Mouse (Mus musculus) heart, adult 2 months (tissue): ENCODE measurements around the gene Ptk6. TPM values are rescaled to one million over a fixed set of nuclear protein-coding genes. Genes with fewer than 3 reads are reported as not detected.

Experiments used
- DNase-seq, 2 experiments: peaks; one replicate each; pipeline ENCODE4 v3.0.0; 2021
- H3K27ac ChIP-seq: fragments of 200-600 bp; 2 replicates; pipeline ENCODE4 v1.8.1; 2022
- H3K27me3 ChIP-seq: fragments of 200-500 bp; 2 replicates; pipeline ENCODE4 v1.6.1; 2012; ENCODE audit warnings: mild to moderate bottlenecking, low read length, inconsistent platforms, mixed read lengths; ENCODE audit not compliant: control insufficient read depth, insufficient read depth
- H3K36me3 ChIP-seq: fragments of 200-500 bp; 2 replicates; pipeline ENCODE4 v1.6.1; 2012; ENCODE audit warnings: low read length, inconsistent platforms; ENCODE audit not compliant: control insufficient read depth, insufficient read depth
- H3K4me1 ChIP-seq: fragments of 200-500 bp; 2 replicates; pipeline ENCODE4 v1.6.1; 2011; ENCODE audit warnings: low read length; ENCODE audit not compliant: control insufficient read depth, insufficient read depth
- H3K4me3 ChIP-seq: fragments of 200-600 bp; 2 replicates; pipeline ENCODE4 v1.8.1; 2022
- H3K79me2 ChIP-seq: fragments of 200-500 bp; replicated peaks from 2 replicates; pipeline ENCODE4 v1.6.1; 2012; ENCODE audit warnings: mild to moderate bottlenecking, inconsistent platforms, low read length, moderate library complexity, mixed read lengths; ENCODE audit not compliant: control insufficient read depth, insufficient read depth
- H3K9ac ChIP-seq: fragments of 200-500 bp; 2 replicates; pipeline ENCODE4 v1.6.1; 2012; ENCODE audit warnings: low read depth, mild to moderate bottlenecking, control low read depth, inconsistent platforms, low read length, mixed read lengths
- CTCF ChIP-seq: fragments of 200-600 bp; IDR thresholded peaks from 2 replicates; pipeline ENCODE4 v1.8.1; 2022; ENCODE audit warnings: antibody characterized with exemption, mild to moderate bottlenecking, moderate library complexity
- EP300 ChIP-seq: fragments of 200-500 bp; IDR thresholded peaks from 2 replicates; pipeline ENCODE4 v1.6.1; 2011; ENCODE audit warnings: low read depth, low read length, control low read depth; ENCODE audit not compliant: insufficient read depth
- POLR2A ChIP-seq: fragments of 200-500 bp; IDR thresholded peaks from 2 replicates; pipeline ENCODE4 v1.6.1; 2011; ENCODE audit warnings: mild to moderate bottlenecking, low read depth, low read length, control low read depth; ENCODE audit not compliant: insufficient read depth
- WGBS: fragments of 180-500 bp; shearing (Covaris S2); methylation state at CpG from one replicate; pipeline ENCODE4 v1.1.7; 2018; 5-methylcytosine and 5-hydroxymethylcytosine counted together
- intact Hi-C: fragments of 180-260 bp; cut with DNase I; formaldehyde crosslinking; loops from one replicate; pipeline ENCODE4 v1.15.1; 2025
- polyA plus RNA-seq: library from polyadenylated mRNA; depleted of rRNA; stranded (reverse); fragments of >200 nt; gene quantifications from 2 replicates; pipeline ENCODE4 v1.2.3, GENCODE M21; 2012
- total RNA-seq, 2 experiments: library from RNA; stranded (reverse); gene quantifications; 2 replicates each; pipeline ENCODE4 v1.2.3; 2021

Ptk6 gene
- total and polyA plus RNA-seq, 3 experiments: 0.07 TPM; not detected in 2

DNA sequence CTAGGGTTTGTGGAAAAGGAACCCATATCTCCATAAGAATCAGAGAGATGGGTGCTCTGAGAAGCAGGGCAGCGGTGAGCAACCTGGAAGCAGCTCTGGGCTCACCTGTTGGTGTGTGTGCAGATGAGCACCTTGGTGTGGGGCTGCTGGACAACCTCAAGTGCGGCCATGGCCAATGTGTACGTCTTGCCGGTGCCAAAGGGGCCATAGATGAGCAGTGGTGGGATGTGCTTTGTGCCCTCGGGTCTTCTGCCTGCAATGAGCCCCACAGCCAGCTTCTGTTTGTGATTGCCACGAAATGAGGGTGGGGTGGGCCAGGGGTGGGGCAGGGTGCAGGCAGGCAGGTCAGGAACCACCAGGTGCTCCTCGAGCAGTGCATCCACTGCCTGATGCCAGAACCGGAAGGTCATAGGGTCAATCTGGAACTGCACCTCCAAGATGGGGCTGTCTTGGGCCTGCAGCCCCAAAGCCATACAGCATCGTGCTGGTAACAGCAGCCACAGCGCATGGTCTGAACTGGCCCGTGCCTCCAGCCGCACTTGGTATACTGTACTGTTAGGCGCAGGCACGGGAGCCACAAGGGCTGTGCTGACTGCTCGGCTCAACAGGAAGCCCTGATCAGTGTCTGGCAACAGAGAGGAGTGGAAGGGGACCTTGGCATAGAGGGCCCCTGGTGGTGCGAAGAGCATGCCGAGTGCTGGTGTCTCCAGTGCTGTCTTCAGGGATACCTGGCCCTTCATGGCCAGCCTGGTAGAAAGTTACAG lies 34.8 kb upstream of the Ptk6 start:
- no peak overlapping the region for H3K27ac ChIP-seq
- WGBS: 86% methylated on average over 17 of the region's 17 CpGs
- no peaks in the 10 kb centered on the region for H3K36me3 ChIP-seq
- no peaks in the 10 kb centered on the region for H3K79me2 ChIP-seq
- no peak overlapping the region for H3K4me3 ChIP-seq
- H3K9ac ChIP-seq: no peak overlapping the region
- no peaks in the 10 kb centered on the region for H3K27me3 ChIP-seq
- no peak for DNase-seq
- intact Hi-C loops: no loop called here
- peaks cover 10% of the 10 kb centered on the region for H3K4me1 ChIP-seq
- TF ChIP-seq EP300: no peak
- no peak for TF ChIP-seq CTCF
- TF ChIP-seq POLR2A: no peak

DNA sequence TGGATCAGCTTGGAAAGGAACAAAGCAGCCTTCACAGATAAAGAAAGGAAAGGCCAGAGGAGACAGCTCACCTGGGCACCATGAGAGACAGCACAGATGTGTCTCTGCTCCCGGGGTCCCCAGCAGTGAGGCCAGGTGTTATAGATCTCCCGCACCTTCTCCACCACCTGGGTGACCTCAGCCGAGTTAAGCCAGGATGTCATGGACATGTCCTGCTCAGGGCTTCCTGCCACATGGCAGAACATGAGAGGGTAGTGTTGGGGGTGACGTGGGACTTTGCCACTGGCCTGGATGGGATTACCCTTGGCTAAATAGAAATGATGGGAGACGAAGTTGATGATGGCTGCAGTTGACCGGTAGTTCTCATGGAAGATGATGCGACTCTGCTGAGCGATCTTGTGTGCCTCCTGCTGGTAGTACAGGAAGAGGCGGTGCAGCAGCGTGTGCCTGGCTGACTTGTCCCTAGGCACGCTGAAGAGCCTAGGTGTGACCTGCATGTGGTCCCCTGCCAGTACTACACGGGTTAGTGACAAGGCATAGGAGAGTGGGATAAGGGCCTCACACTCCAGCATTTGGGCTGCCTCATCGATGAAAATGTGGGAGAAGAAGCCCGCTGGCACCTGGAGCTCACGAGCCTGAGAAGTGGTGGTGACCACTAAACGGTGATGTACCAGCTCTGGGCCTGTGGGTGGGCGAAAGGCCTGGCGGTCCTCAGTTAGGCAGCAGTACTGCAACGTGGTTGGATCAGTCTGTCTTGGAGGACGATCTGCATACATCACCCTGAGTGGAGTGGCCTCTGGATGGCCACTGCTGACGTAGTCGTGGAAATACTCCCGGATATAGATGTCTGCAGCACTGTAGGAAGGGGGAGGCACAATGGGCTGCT lies 33.3 kb upstream of the Ptk6 start:
- no peak for DNase-seq
- 81% methylated on average over 23 of the region's 23 CpGs for WGBS
- H3K27me3 ChIP-seq: no peaks in the 10 kb centered on the region
- intact Hi-C loops: no loop called here
- no peak overlapping the region for H3K27ac ChIP-seq
- peaks cover 10% of the 10 kb centered on the region for H3K4me1 ChIP-seq
- TF ChIP-seq CTCF: peak; percentile 48
- no peak for TF ChIP-seq EP300
- H3K79me2 ChIP-seq: no peaks in the 10 kb centered on the region
- H3K4me3 ChIP-seq: no peak overlapping the region
- H3K36me3 ChIP-seq: no peaks in the 10 kb centered on the region
- no peak overlapping the region for H3K9ac ChIP-seq

DNA sequence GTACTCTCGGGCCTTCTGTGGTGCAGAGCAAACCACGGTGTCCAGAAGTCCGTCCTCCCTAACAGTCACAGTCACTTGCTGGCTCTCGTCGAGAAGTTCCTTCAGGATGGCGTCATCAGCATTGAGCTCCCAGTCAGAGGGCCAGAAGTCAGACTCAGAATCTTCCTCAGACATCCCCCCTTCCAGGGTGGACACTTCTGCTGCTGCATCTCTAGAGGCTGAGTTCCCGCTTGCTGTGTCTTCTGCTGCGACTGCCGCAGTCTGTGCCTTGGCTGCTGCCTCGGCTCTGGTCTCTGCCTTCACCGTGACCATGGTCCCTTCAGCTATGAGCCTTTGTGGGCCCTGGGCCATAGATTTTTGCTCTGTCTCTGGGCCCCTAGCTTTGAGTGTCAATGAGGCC lies 32.1 kb upstream of the Ptk6 start:
- H3K4me1 ChIP-seq: peaks cover 5% of the 10 kb centered on the region
- no peak for DNase-seq
- no peaks in the 10 kb centered on the region for H3K27me3 ChIP-seq
- no peak overlapping the region for H3K27ac ChIP-seq
- H3K4me3 ChIP-seq: no peak overlapping the region
- intact Hi-C loops: no loop called here
- TF ChIP-seq EP300 (no peak), CTCF (no peak), POLR2A (no peak)
- WGBS: 82% methylated on average over 11 of the region's 11 CpGs
- no peak overlapping the region for H3K9ac ChIP-seq
- no peaks in the 10 kb centered on the region for H3K79me2 ChIP-seq
- H3K36me3 ChIP-seq: no peaks in the 10 kb centered on the region

DNA sequence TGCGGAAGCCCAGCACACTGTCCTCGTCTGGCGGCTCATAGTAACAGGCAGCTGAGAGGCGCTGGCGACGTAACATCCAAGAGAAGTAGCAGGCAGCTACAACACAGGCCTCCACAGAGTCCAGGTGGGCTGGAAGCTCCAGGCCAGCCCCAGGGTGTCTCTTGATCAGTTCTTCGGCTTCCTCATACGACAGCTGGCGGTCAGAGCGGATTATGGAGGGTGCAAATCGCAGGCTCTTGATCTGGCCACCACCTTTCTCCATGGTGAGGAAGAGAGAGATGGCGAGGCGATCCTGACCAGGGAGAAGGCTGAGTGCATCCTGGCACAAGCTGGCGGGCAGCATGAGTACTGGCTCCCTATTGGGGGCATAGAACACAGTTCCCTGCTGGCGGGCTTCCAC lies 30.9 kb upstream of the Ptk6 start:
- Histone ChIP-seq H3K79me2 (no peaks in the 10 kb centered on the region), H3K27me3 (no peaks in the 10 kb centered on the region), H3K4me1 (peaks cover 3% of the 10 kb centered on the region; the same call in 1 of the 2 replicates), H3K27ac (no peak overlapping the region), H3K4me3 (no peak overlapping the region), H3K9ac (no peak overlapping the region), H3K36me3 (no peaks in the 10 kb centered on the region)
- TF ChIP-seq CTCF (no peak), EP300 (no peak)
- intact Hi-C loops: no loop called here
- 88% methylated on average over 15 of the region's 15 CpGs for WGBS
- peak in 1 of 2 experiments; percentile 15 for DNase-seq

DNA sequence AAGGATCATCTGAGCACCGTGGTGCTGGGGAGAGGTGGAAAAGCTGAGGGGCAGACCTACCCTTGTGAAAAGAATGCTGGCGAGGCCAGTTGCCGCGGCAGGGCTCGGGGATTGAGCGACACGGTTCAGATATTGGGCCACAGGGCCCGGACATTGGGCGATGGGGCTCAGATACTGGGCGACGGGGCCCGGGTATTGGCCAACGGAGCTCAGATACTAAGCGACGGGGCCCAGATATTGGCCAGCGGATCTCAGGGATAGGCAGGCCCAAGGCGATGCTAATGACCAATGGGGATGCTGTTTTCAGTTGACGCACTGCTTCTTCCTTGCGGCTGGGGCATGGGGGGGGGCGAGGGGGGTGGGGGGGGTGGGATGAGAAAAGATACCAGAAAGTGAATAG lies 28.6 kb upstream of the Ptk6 start:
- Histone ChIP-seq H3K4me3 (no peak overlapping the region), H3K4me1 (peaks cover 3% of the 10 kb centered on the region; the same call in 1 of the 2 replicates), H3K36me3 (peaks cover 5% of the 10 kb centered on the region; the same call in 1 of the 2 replicates), H3K79me2 (no peaks in the 10 kb centered on the region), H3K27ac (no peak overlapping the region), H3K27me3 (no peaks in the 10 kb centered on the region), H3K9ac (no peak overlapping the region)
- DNase-seq: no peak
- TF ChIP-seq EP300: no peak
- TF ChIP-seq POLR2A: no peak
- TF ChIP-seq CTCF: no peak
- intact Hi-C loops: no loop called here
- WGBS: 76% methylated on average over 20 of the region's 20 CpGs

DNA sequence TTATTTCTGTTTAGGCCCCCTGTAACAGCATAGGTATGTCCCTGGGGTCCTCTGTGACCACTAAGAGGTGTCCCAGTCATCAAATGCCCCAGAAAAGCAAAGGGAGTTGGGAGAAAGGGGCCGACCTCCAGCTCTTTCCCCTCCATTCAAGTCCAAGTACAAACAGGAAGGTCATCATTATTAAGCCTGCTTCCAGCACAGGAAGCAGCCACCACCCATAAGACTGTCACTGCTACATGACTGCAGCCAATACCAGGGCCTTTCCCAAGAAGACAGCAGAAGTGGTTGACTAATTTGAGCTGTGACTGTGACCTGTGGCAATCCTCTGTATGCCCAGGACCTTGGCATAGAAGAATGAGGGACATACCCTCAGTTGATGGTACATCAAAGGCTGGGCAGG lies 25.7 kb upstream of the Ptk6 start:
- Histone ChIP-seq H3K27ac (peak overlapping the region; percentile 68), H3K36me3 (peaks cover 5% of the 10 kb centered on the region; the same call in 1 of the 2 replicates), H3K9ac (no peak overlapping the region), H3K4me1 (peaks cover 3% of the 10 kb centered on the region; the same call in 1 of the 2 replicates), H3K4me3 (no peak overlapping the region), H3K27me3 (no peaks in the 10 kb centered on the region), H3K79me2 (no peaks in the 10 kb centered on the region)
- 39% methylated on average over 1 of the region's 1 CpGs for whole genome bisulfite sequencing
- no peak for DNase-seq
- intact Hi-C loops: no loop called here
- TF ChIP-seq EP300: 0 out of 2 replicates have a peak, but pooled peaks have one; percentile 31
- no peak for TF ChIP-seq POLR2A
